Mouse (Mus musculus) gastrocnemius, adult 2 months (tissue): ENCODE data around the gene 4930519P11Rik. TPM values are rescaled to one million over a fixed set of nuclear protein-coding genes. Genes with fewer than 3 reads are reported as not detected.

Source experiments
- DNase-seq: peaks from one replicate; pipeline ENCODE4 v3.0.0; 2022
- H3K27ac ChIP-seq: fragments of 200-600 bp; 2 replicates; pipeline ENCODE4 v1.8.1; 2022; ENCODE audit warnings: mild to moderate bottlenecking
- H3K4me3 ChIP-seq: fragments of 200-600 bp; 2 replicates; pipeline ENCODE4 v1.8.1; 2022; ENCODE audit warnings: mild to moderate bottlenecking, moderate library complexity
- CTCF ChIP-seq: fragments of 200-600 bp; IDR thresholded peaks from 2 replicates; pipeline ENCODE4 v1.8.1; 2022; ENCODE audit warnings: antibody characterized with exemption, mild to moderate bottlenecking, moderate library complexity
- intact Hi-C: fragments of 180-260 bp; cut with DNase I; formaldehyde crosslinking; loops from one replicate; pipeline ENCODE4 v1.15.1; 2025
- total RNA-seq, 2 experiments: library from RNA; stranded (reverse); gene quantifications; 2 replicates each; pipeline ENCODE4 v1.2.3; 2021

Gene 4930519P11Rik
- total RNA-seq, 2 experiments from 2014 or later, result not detected

GRCm38 (mm10) chr2:154571266-154571665, 42.0 kb downstream of the 4930519P11Rik start:
- Histone ChIP-seq H3K27ac (no peak overlapping the region), H3K4me3 (no peak overlapping the region)
- TF ChIP-seq CTCF, result no peak
- intact Hi-C loops, result no loop called here
- DNase-seq, result no peak

GRCm38 (mm10) chr2:154570666-154571065, 42.6 kb downstream of the 4930519P11Rik start:
- Histone ChIP-seq H3K4me3 (no peak overlapping the region), H3K27ac (0 out of 2 replicates have a peak overlapping the region, but pooled peaks have one; percentile 59)
- no peak for DNase-seq
- TF ChIP-seq CTCF, result no peak
- intact Hi-C loops, result no loop called here

- H3K4me3 ChIP-seq, result peak within 1 kb of the TSS; percentile 84
- H3K27ac ChIP-seq, result peak within 1 kb of the TSS; percentile 59
- TF ChIP-seq CTCF, result peak; percentile 33; the same call in 1 of the 2 replicates
- DNase-seq, result peak; percentile 98
- intact Hi-C loops, result no loop called here
These were observed 43.4 kb downstream of the 4930519P11Rik start, which contains the start of gene E2f1 for GRCm38 (mm10) chr2:154569836-154570286. Gene E2f1 (minus strand): TSS chr2:154569892.

GRCm38 (mm10) chr2:154569071-154569748, 44.0 kb downstream of the 4930519P11Rik start:
- peak overlapping the region; percentile 84 for H3K4me3 ChIP-seq
- intact Hi-C loops, result no loop called here
- DNase-seq, result peak; percentile 74
- peak overlapping the region; percentile 4 for H3K27ac ChIP-seq
- no peak for TF ChIP-seq CTCF

- peak overlapping the region; percentile 4 for H3K27ac ChIP-seq
- TF ChIP-seq CTCF, result no peak
- intact Hi-C loops, result no loop called here
These were observed 44.7 kb downstream of the 4930519P11Rik start for GRCm38 (mm10) chr2:154568329-154569070.

GRCm38 (mm10) chr2:154567766-154568165, 45.5 kb downstream of the 4930519P11Rik start:
- intact Hi-C loops, result no loop called here
- no peak overlapping the region for H3K27ac ChIP-seq
- no peak overlapping the region; the same call in 1 of the 2 replicates for H3K4me3 ChIP-seq
- TF ChIP-seq CTCF, result no peak
- no peak for DNase-seq

More at GRCm38 (mm10) chr2:154568329-154569070, 44.7 kb downstream of the 4930519P11Rik start:
- no peak for DNase-seq
- peak overlapping the region; percentile 84 for H3K4me3 ChIP-seq

- no peak for TF ChIP-seq CTCF
- DNase-seq, result no peak
- no peak overlapping the region for H3K4me3 ChIP-seq
- intact Hi-C loops, result no loop called here
- no peak overlapping the region for H3K27ac ChIP-seq
These were observed 46.6 kb downstream of the 4930519P11Rik start for GRCm38 (mm10) chr2:154566641-154567040.

- no peak for TF ChIP-seq CTCF
- H3K27ac ChIP-seq, result no peak overlapping the region
- intact Hi-C loops, result no loop called here
- no peak overlapping the region for H3K4me3 ChIP-seq
- DNase-seq, result no peak
These were observed 47.7 kb downstream of the 4930519P11Rik start for GRCm38 (mm10) chr2:154565562-154565961.

GRCm38 (mm10) chr2:154563612-154564170, 49.5 kb downstream of the 4930519P11Rik start:
- Histone ChIP-seq H3K4me3 (no peak overlapping the region), H3K27ac (no peak overlapping the region)
- intact Hi-C loops, result no loop called here
- TF ChIP-seq CTCF, result no peak
- no peak for DNase-seq

Other genes with a start within 250 kb of the 4930519P11Rik start
- gene Cdk5rap1, start 240.4 kb downstream of the 4930519P11Rik start, total RNA-seq, result 10 to 100 TPM; 14.5 to 15.3 TPM
- 100 to 1,000 TPM; 245 to 247 TPM for gene Snta1, start 205.3 kb downstream of the 4930519P11Rik start, total RNA-seq
- 10 to 100 TPM; 13.4 to 17.9 TPM for gene Cbfa2t2, start 177.0 kb downstream of the 4930519P11Rik start, total RNA-seq
- gene 1700003F12Rik, start 66.4 kb downstream of the 4930519P11Rik start, total RNA-seq, result not detected
- not detected for gene Actl10, start 61.7 kb downstream of the 4930519P11Rik start, total RNA-seq
- gene Necab3, start 54.5 kb downstream of the 4930519P11Rik start, total RNA-seq, result under 1 TPM; 0.33 to 0.36 TPM
- gene E2f1, start 43.5 kb downstream of the 4930519P11Rik start, total RNA-seq, result under 1 TPM; 0.28 to 0.64 TPM
- 10 to 100 TPM; 10.1 to 15.8 TPM for gene Pxmp4, start 9.7 kb downstream of the 4930519P11Rik start, total RNA-seq
- gene Zfp341, start 140 bp downstream of the 4930519P11Rik start, total RNA-seq, result 1 to 10 TPM; 2.6 to 3.5 TPM
- gene Chmp4b, start 38.3 kb upstream of the 4930519P11Rik start, total RNA-seq, result 100 to 1,000 TPM; 111 to 119 TPM
- not detected for gene Gm14214, start 156.6 kb upstream of the 4930519P11Rik start, total RNA-seq
- gene Raly, start 177.7 kb upstream of the 4930519P11Rik start, total RNA-seq, result 10 to 100 TPM; 62.5 to 70.7 TPM
- not detected for gene a, start 178.0 kb upstream of the 4930519P11Rik start, total RNA-seq